Mouse (Mus musculus): ENCODE results near the gene Rab23. TPM values are rescaled to one million over a fixed set of nuclear protein-coding genes. Genes with fewer than 3 reads are reported as not detected.

The Rab23 gene
- polyA plus RNA-seq, 1 experiment from 2014 or later = 32.2 TPM

DNA sequence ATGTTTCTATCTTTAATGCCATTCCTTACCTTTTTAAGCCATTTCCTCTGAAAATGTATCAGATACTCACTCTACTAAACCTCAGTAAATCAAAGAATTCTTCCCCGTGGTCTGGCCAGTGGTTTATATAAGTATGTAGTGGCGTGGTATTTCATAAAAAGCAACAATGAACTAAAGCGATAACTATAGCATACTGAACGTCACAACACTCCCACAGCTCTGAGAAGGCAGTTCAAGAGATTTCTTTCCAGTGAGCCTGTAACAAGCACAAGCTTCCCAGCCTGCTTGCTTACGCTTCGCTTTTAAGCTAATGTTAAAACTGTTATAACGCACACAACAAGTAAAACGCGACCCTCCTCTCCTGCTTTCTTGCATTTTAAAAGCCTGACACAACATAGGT, 52.4 kb downstream of the Rab23 start:
- H3K27ac ChIP-seq (replicated peaks) = no peak overlapping the region
- no peaks in the 10 kb centered on the region for H3K9me3 ChIP-seq
- WGBS = 96% methylated on average over 9 of the region's 9 CpGs
- H3K4me1 ChIP-seq = no peaks in the 10 kb centered on the region; the same call in 1 of the 2 replicates
- no peak overlapping the region for H3K4me2 ChIP-seq (replicated peaks)
- H3K36me3 ChIP-seq = peaks cover 64% of the 10 kb centered on the region
- no peak overlapping the region for H3K9ac ChIP-seq (replicated peaks)
- no peak for ATAC-seq (ENCODE audit: low FRiP score, low read depth)
- H3K27me3 ChIP-seq = no peaks in the 10 kb centered on the region
- no peak overlapping the region for H3K4me3 ChIP-seq

DNA sequence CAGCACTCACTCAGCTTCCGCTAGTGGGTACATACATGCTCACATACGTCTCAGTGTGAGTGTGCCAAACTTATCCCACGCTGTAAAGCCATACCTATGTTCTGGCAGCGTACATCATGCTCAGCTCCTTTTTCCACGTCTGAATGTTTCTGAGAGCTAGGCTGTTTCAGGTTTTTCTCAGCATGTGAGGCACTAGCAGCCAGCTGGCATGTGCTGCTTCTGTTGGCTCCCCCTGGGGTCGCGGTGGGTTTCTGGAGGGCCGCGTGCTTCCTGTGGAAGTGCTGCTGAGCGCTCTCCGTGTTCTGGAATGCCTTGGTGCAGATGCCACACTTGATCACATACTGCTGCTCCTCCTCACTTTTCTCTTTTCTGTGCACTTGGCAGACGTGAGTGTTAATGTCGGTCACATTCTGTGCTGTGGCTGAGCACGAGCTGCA, 56.5 kb downstream of the Rab23 start:
- Histone ChIP-seq H3K9me3 (no peaks in the 10 kb centered on the region), H3K27me3 (no peaks in the 10 kb centered on the region), H3K4me1 (no peaks in the 10 kb centered on the region; the same call in 1 of the 2 replicates), H3K4me3 (no peak overlapping the region), H3K36me3 (peaks cover 56% of the 10 kb centered on the region), H3K9ac (replicated peaks) (no peak overlapping the region), H3K4me2 (replicated peaks) (no peak overlapping the region), H3K27ac (replicated peaks) (no peak overlapping the region)
- ATAC-seq (ENCODE audit: low FRiP score, low read depth) = no peak
- 90% methylated on average over 14 of the region's 14 CpGs for WGBS

DNA sequence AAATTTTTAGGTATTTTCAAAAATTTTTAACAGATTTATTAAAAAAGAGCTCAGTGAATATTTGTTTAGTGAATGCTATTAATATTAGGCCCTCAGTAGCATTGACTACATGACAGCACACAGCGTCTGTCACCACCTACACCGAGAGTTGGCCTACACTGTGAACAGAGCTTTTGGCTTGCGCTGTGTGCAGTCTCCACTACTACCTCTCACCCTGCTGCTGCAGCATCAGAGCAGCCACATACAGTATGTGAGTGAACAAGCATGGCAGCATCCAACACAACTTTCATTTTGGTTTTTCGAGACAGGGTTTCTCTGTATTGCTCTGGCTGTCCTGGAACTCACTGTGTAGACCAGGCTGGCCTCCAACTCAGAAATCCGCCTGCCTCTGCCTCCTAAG, 64.9 kb downstream of the Rab23 start:
- Histone ChIP-seq H3K4me3 (no peak overlapping the region), H3K27me3 (no peaks in the 10 kb centered on the region), H3K9me3 (no peaks in the 10 kb centered on the region), H3K27ac (replicated peaks) (no peak overlapping the region), H3K4me1 (no peaks in the 10 kb centered on the region), H3K4me2 (replicated peaks) (no peak overlapping the region), H3K36me3 (peaks cover 23% of the 10 kb centered on the region), H3K9ac (replicated peaks) (no peak overlapping the region)
- 92% methylated on average over 5 of the region's 5 CpGs for WGBS
- no peak for ATAC-seq (ENCODE audit: low FRiP score, low read depth)

DNA sequence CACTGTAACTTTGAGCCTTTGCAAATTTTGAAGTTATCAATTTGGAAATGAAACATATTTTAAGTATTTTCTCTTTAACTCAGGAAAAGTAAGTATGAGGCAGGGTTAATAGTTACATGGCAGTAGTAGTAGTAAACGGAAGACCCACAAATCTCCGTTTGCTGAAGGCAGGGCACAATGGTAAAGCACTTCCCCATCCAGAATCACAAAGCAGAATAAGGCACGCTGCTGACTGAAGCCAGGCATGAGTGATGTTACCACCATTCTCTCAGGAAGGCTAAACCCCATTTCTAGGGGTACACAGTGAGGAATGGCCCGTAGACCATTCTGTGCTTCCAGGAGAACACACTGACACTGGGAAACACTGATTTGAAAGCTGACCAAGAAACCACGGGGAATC, 68.4 kb downstream of the Rab23 start:
- peaks cover 13% of the 10 kb centered on the region for H3K36me3 ChIP-seq
- H3K9me3 ChIP-seq = no peaks in the 10 kb centered on the region
- no peak overlapping the region for H3K4me3 ChIP-seq
- H3K4me2 ChIP-seq (replicated peaks) = no peak overlapping the region
- 80% methylated on average over 5 of the region's 5 CpGs for WGBS
- no peak overlapping the region for H3K27ac ChIP-seq (replicated peaks)
- no peak overlapping the region for H3K9ac ChIP-seq (replicated peaks)
- no peaks in the 10 kb centered on the region for H3K4me1 ChIP-seq
- no peaks in the 10 kb centered on the region for H3K27me3 ChIP-seq
- no peak for ATAC-seq (ENCODE audit: low FRiP score, low read depth)

DNA sequence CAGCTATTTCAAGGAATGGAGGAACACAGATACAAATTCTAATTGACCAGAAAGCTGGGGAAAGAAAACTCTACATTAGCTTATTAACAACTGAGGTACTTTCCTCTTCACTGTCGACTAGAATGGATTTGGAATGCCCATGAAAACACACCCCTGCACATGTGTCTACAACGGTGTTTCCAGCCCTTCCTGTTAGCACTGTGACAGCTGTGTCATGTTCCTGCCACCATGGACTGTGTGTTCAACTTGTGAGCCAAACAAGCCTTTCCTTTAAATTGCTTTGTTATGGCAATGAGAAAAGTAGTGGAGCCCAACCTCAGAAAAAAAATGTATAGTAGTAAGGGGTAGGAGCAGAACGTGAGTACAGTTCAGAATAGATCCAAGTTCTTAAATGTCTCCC, 68.8 kb downstream of the Rab23 start:
- Histone ChIP-seq H3K36me3 (peaks cover 9% of the 10 kb centered on the region; the same call in 1 of the 2 replicates), H3K9ac (replicated peaks) (no peak overlapping the region), H3K27me3 (no peaks in the 10 kb centered on the region), H3K27ac (replicated peaks) (no peak overlapping the region), H3K4me1 (no peaks in the 10 kb centered on the region), H3K4me3 (no peak overlapping the region), H3K4me2 (replicated peaks) (no peak overlapping the region), H3K9me3 (no peaks in the 10 kb centered on the region)
- ATAC-seq (ENCODE audit: low FRiP score, low read depth) = no peak
- WGBS = 78% methylated on average over 3 of the region's 3 CpGs

Other genes starting within 250 kb of the Rab23 start
- gene Prim2, start 50.1 kb upstream of the Rab23 start, polyA plus RNA-seq (2016; fragmentation: Nextera tagmentation; extraction: Ambion mirVana) = 40.3 and 40.5 TPM in 2 replicates
- gene Bag2, start 37.9 kb downstream of the Rab23 start, polyA plus RNA-seq (2016; fragmentation: Nextera tagmentation; extraction: Ambion mirVana) = 20.6 and 21.7 TPM in 2 replicates
- 49.2 and 59.1 TPM in 2 replicates for gene Zfp451, start 94.7 kb downstream of the Rab23 start, polyA plus RNA-seq (2016; fragmentation: Nextera tagmentation; extraction: Ambion mirVana)
- 3.1 and 4.3 TPM in 2 replicates for gene Bend6, start 187.9 kb downstream of the Rab23 start, polyA plus RNA-seq (2016; fragmentation: Nextera tagmentation; extraction: Ambion mirVana)
- 38.4 and 41.4 TPM in 2 replicates for gene Dst, start 188.3 kb downstream of the Rab23 start, polyA plus RNA-seq (2016; fragmentation: Nextera tagmentation; extraction: Ambion mirVana)

Data from midbrain, embryonic 12.5 days (tissue).